Mouse (Mus musculus): ENCODE results near the gene Rbl2.

Gene Rbl2

DNA sequence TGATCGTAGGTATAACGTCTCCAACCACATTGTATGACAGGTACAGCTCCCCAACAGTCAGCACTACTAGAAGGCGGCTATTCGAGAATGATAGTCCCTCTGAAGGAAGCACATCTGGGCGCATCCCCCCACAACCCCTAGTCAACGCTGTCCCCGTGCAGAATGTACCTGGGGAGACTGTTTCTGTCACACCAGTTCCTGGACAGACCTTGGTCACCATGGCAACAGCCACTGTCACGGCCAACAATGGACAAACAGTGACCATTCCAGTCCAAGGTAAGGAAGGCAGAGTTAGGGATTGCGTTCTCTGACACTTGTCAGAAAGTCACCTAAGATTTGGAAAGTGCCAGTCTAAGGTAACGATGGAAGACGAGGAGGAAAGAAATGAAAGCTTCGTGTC, 36.4 kb downstream of the Rbl2 start:
- DNase-seq (ENCODE audit: low spot score): no peak

DNA sequence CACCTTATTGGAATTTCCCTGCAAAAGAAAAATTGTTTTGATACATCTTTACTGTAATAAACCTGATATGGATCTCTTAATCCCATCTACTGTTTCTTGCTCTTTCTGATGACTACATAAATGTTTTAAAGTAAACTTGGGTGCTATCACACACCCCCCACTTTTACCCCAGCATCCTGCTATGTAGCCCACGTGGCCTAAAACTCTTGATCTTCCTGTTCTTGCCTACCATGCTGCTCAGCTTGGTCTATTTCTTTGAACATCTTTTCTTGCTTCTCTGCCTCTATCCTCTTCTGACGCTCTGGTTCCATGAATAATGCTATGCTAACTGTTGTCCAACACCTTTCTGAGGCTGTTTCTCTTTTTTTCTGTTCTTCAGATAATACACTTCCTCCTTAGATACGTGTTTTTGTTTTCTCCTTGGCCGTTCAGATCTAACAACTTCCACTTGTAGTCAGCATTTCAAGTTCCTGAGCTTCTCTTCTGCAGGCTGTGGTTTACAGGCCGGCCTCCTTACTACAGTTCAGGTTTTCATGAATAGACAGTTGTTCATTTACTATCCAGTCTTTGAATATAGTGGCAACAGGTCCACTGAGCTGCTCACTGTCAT, 42.1 kb downstream of the Rbl2 start:
- no peak for DNase-seq (ENCODE audit: low spot score)

DNA sequence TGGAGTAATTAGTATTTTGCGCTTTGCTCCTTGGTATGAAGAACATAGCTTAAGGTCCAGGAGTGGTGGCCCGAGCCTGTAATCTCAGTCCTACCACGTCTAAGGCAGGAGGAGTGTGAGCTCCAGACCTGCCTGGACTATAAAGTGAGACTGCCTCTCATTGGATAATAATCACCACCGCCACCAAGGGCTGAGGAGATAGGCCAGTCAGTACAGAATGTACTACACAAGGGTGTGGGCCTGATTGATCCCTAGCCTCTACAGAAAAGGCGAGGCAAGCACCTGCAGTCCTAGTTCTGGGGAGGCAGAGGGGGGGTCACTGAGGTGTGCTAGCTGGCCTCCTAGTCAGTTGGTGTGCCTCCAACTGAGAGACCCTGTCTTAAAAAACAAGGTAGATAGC, 44.6 kb downstream of the Rbl2 start:
- no peak for DNase-seq (ENCODE audit: low spot score)

DNA sequence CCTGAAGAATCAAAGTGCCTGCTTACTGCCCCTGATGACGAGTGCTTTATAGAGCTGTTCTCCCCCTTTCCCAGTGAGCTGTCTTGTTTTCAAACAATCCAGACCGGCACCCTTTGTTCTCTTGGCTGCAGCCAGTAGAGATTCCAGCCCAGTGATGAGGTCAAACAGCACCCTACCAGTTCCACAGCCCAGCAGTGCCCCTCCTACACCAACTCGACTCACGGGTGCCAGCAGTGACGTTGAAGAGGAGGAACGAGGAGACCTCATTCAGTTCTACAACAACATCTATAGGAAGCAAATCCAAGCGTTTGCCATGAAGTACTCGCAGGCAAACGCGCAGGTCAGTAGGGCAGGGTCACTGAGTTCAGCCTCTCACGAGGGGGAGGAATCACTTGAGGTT, 45.1 kb downstream of the Rbl2 start:
- no peak for DNase-seq (ENCODE audit: low spot score)

DNA sequence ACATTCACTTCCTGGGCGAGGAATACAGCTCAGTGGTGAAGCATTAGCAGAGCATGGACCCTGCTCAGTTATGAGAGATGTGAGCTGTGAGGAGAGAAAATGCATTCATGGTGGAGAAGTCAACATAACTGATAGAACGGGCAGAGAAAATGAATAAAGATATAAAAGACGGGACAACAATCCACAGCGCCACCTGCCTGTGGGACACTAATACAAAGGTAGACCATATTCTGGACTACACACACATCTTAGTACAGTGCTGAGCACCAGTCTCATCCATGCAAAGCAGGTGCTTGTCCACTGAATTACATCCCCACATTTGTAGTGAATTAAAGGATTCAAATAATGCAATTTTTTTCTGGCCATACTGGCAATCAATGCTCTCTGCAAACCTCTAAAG, 47.7 kb downstream of the Rbl2 start:
- no peak for DNase-seq (ENCODE audit: low spot score)

DNA sequence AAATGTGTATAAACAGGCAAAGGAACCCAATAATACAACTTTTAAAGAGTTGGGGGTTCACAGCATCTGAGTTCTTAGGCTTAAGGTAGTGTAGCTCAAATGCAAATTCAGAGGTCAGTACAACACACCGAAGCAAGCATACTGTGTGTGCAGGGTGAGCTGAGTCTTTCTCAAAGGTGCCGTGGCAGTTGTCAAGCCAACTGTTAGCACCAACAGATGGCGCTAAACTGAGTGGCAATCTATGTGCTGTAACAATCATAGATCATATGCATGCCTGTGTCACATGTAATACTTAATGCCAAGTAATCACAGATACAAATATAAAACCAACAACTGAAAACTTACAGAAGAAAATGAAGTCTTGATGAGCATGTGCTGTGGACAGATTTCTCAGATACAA, 48.3 kb downstream of the Rbl2 start:
- DNase-seq (ENCODE audit: low spot score): no peak

DNA sequence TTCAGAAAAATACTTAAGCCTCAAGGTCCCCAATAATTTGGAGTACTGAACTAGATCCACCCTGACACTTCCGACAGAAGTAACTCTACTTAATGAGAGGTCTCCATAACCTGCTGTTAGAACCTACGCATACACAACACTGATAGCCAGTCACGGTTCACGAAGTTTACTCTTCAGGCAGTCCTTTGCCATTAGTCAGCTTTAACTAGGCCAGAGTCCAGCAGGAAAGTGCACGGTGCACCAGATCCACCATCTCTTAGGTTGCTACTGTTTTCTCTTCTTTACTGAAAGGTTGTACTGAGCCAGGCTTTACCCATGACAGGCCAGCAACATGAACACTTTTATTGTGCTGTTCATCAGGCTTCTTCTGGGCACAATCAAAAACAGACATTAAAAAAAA, 54.5 kb downstream of the Rbl2 start:
- no peak for DNase-seq (ENCODE audit: low spot score)

DNA sequence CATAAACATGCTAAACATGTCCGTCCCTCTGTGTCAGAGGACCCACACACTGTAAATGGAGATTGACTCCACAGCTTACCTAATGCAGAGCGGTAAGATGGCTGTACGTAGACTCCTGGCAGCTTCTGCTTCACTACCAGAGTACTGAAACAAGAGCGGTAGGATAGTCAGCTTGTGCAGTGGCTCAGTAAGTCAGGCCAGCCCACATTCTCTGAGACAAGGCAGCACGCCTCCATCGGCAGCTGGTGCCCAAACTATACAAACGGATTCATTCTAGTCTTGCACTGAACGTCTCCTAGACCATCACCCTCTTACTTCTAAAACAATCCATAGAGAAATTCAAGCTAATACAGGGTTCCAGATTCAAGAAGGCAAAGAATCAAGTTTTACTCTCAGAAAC, 56.9 kb downstream of the Rbl2 start:
- DNase-seq (ENCODE audit: low spot score): no peak

DNA sequence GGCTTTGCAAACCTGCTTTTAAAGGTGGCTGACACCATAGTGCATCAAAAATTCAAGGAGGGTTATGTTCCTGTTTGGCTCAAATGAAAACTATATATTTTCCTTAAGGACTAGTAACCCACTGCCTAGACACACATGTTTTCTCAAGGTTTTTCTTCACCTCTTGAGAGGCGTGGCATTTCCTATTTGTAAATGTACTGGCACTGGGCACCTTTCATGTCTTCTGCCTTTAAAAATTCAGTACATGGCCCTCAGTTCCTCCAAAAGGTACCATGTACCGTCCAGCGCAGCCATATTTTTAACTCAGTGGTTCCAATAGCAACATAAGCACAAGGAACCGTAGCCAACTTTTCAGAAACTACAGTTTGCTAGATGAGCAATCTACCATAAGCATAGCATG, 62.9 kb downstream of the Rbl2 start:
- no peak for DNase-seq (ENCODE audit: low spot score)

DNA sequence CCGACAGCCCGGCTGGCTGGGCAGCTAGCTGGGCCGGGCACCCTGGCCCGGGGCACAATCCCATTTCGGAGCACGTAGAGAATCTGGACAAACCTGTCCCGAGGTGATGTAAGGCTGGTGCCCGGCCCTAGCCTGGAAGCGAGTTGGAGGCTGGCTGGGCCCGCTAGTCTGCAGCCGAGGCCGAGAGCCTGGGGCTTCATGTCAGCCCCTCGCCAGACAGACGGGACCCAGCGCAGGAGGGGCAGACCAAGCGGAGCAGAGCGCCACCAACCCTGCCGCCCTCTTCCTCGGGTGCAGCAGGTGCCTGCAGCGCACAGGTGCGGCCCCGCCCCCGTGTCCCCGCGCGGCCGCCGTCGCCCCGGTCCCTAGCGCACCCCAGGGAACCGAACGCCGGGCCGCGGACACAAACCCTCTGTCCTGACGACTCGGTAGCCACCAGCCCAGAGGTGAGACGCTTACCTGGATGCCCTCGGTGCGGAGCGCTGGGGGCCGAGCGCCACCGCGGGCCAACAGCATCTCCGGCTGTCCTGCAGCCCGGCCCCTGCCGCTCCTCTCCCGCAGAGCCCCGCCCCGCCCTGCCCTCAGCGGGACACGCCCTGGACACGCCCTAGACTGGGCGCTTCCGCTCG, 63.7 kb downstream of the Rbl2 start:
- no peak for DNase-seq (ENCODE audit: low spot score)

DNA sequence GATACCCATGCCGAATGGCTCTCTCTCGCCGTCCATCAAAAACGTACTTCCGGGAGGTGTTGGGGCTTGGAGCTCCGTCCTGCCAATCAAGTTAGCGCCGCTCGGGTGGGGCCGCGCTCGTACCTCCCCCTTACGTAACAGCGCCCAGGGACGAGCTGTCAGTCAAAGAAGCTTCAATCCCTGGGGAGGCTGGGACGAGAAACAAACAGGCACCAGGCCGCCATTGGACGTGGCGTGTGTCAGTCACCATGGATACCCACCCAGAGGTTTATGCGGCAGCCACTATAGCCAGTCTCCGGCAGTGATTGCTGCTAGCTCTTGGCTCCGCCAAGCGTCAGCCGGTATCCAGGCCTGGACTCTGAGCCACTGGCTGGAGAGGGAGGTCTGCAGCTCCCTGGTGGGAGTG, 64.2 kb downstream of the Rbl2 start:
- peak; percentile 98 for DNase-seq (ENCODE audit: low spot score)

DNA sequence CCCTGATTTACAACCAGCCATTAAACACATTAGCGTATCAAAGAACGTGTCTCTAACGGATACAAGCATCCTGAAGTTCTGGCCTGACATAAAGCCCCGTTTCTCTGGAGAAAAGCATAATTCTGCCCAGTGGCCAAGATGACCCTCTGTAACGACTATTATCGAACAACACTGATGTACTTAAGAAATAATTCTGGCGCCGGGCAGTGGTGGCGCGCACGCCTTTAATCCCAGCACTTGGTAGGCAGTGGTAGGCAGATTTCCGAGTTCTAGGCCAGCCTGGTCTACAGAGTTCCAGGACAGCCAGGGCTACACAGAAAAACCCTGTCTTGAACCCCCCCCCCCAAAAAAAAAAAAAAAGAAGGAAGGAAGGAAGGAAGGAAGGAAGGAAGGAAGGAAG, 64.8 kb downstream of the Rbl2 start:
- no peak for DNase-seq (ENCODE audit: low spot score)

DNA sequence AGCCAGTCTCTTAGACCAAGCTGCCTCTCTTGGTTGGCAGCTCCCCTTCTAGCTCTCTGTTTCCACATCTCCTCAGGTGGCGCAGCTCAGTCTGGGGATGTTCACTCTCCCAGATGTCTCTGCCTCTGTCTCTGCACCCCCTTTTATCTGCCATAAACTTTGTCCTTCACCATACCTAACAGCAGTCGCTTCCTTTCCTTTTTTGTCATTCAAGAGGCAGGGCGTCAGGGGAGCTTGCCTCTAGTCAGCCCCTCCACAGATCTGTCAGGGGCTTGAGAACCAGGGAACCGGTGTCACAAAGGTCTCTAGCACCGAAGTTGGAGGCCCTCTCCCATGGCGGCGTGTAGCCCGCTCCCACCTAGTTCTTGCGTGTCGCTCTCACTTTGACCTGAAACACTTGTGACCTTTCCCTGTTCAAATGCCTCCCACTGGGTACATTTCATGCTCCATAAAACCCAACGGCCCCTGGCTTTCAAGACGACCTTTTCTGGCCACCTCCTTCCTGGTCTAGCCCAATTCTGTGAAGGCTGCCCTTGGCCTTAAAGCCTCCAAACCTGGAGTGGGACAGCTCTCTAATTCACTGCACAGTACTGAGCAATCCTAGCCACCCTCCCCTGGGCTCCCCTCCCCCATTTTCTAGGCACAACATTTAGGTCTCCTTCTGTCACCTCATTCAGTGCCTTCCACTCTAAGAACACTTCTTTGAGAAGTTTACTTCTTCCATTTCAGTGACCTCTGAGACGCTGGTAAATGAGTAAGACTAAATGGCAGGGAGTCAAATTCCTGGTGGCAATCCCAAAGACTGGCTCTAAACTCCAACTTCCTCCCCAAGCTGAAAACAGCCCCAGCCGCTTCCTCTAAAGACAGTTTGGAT, 65.7 kb downstream of the Rbl2 start:
- DNase-seq (ENCODE audit: low spot score): no peak

DNA sequence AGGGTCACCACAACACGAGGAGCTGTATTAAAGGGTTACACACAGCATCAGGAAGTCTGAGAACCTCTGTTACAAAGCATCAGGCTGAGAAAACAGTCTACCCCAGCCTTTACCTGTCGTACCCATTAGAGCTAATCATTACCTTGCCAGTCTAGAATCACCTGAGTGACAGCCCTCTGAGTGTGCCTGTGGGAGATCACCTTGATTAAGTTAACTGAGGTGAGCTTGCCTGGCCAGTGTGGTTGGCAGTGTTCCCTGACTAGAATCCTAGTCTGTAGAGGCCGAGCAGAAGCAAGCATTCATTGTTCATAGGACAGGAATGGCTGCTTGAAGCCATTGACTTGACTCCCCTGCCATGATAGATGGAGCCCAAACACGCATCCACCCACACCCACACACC, 71.0 kb downstream of the Rbl2 start:
- DNase-seq (ENCODE audit: low spot score): no peak

DNA sequence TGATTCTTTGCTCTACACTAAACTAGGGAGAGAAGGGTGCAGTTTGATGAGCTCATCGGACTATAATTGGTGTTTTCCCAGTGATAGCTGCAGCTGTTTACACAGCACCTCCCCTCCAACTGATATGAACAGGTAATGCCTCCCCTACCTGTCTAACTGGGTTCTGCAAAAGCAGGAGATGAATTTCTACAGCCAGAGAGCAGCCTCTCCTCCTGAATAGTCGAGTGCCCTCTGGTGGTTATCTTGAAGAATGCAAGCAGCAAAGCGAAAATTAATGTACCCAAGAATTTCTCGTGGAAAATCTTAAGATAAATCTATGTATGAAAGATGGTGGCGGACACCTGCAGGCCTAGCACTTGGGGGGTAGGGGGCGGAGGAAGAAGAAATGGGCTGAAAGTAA, 77.9 kb downstream of the Rbl2 start:
- DNase-seq (ENCODE audit: low spot score): no peak

DNA sequence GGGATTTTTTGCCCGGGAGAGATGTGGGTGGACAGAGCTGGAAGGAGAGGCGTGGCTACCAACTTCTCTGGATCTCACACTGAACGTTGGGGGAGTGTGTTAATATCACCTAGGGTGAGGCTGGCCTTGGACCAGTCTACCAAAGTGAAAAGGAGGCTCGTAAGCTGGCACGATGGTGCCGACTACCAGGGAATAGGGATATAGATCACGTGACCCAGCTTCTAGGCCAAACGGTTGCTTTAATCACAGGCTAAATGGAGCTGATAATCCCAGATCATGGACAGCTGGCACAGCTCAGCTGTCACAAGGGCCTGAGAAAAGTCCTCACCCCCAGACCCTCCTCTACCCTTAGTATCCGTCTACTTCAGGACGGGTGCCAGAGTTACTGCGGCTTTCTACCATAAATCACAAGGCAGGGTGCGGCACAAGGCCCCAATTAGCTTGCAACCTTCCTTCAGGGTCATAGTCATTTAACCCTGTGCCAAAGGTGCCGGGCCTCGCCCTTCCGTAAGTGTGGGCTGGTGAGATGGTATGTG, 78.9 kb downstream of the Rbl2 start:
- peak; percentile 25 for DNase-seq (ENCODE audit: low spot score)

DNA sequence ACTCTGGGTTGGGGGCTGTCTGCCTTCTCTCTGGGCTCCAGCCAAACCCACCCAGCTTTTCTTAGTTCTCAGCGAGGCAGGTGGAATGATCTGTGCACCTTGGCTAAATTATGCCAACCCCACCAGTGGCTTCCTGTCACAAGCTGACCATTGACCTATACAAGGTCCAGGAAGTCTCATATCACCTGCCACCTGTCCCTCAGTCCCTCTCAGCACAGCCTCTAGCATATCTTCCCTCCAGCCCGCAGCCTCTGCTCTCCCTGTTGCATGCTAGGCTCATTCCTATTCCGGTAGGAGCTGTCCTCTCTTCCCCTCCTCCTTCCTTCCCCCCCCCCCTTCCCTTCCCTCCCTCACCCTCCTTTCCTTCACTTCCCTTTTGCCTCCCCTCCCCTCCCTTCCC, 79.4 kb downstream of the Rbl2 start:
- no peak for DNase-seq (ENCODE audit: low spot score)

DNA sequence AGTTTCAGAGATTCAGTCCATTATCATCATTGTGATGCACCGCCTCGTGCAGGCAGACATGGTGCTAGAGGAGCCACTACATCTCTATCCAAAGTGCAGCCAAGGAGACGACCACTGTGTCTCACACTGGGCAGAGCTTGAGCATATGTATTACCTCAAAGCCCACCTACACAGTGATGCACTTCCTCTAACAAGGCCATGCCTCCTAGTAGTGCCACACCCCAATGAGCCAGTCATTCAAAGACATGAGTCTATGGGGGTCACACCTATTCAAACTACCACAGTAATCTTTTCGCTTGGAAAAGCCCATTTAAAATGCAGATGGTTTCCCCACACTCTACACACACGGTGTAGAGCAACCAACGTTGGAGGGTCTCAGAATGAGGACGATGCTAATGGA, 81.7 kb downstream of the Rbl2 start:
- DNase-seq (ENCODE audit: low spot score): no peak

DNA sequence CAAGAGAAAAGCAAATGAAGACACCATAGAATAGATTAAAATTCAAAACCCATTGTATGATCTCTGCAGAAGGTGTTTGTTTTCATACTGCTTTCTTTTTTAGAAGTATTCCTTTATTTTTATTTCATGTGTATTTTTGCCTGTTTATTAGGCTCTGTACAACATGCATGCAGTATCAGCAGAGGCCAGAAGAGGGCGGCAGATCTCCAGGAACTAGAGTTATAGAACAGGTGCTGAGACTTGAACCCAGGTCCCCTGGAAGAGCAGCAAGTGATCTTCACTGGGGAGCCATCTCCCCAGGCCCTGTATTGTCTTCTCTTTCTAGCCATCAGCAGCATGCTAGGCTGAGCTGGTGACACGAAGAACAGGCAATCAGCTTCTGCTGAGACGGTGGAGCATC, 84.0 kb downstream of the Rbl2 start:
- DNase-seq (ENCODE audit: low spot score): no peak

DNA sequence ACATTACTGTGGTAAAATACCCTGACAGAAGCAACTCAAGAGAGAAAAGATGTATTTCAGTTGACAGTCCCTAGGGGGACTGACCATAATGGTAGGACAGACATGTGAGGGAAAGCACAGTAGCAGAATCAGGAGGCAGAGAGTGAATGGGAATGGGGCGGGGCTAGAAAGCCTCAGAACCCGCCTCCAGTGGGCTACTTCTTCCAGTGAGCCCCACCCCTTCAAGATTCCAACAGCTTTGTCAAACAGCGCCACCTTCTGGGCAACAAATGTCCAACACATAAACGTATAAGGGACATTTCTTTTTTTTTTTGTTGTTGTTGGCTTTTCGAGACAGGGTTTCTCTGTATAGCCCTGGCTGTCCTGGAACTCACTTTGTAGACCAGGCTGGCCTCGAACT, 84.7 kb downstream of the Rbl2 start:
- DNase-seq (ENCODE audit: low spot score): no peak

DNA sequence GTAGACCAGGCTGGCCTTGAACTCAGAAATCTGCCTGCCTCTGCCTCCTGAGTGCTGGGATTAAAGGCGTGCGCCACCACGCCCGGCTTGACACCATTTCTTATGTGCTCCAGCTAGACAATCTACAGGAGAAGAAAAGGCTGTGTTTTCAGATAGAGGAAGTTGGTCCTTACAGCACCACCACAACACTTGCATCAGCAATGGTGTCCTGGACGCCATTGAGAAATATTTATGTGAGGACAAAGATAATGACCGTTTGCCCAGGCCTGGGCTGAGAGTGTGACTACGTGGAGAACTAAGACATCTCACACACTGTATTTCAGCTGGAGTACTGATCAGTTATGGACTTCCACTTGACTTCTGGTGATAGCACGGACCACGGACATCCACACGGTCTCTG, 88.8 kb downstream of the Rbl2 start:
- DNase-seq (ENCODE audit: low spot score): no peak

DNA sequence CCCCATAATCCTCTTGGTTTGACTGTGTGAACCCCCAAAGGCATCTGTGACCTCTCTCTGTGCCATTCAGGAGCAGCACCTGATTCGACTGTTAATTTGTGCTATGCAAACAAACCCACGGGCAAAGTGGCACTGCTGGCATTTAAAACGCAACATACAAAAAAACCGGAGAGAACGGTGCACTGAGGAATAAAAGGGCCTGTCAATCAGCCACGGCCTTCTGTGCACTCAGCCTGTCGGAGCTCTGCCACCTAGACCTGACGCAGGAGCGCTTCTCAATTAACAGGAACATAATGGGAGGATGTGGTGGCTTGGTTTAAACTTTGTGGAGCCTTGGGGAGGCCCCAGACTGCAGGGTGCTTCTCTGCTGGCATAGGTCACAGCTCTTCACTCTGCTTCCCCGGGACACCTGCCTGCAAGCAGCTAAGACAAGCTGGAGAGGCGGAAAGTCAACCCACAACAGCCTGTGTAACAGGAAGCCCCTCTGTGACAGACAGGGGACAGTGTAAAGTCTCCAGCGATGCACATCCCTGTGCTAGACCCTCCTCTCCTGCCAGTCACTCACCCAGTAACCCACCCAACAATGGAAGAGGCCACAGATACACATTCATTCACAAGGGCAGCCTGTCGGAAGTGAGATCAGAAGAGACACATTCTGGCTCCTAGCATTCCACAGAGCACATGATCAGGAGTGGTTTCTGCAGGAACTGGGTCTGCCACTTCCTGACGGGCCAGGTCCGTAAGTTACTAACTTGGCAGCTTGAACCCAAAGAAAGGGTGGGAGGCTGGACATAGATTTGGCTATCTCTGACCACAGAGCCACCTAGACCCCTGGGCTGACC, 90.3 kb downstream of the Rbl2 start:
- no peak for DNase-seq (ENCODE audit: low spot score)

All from ovary, postnatal 36 days (tissue).